Mouse (Mus musculus) megakaryocyte, adult 5-6 weeks (primary cell): ENCODE results near the gene Sugct. TPM values are rescaled to one million over a fixed set of nuclear protein-coding genes. Genes with fewer than 3 reads are reported as not detected.
A peak's percentile ranks its signal among the peaks of the same experiment; 100 is the strongest.

Experiments
- ATAC-seq: 2 replicates; pipeline ENCODE4 v1.8.0; 2016; ENCODE audit warnings: mild to moderate bottlenecking, inconsistent platforms; ENCODE audit not compliant: poor library complexity, severe bottlenecking
- total RNA-seq, 2 experiments: library from RNA; stranded (forward) in 1 of 2; stranded (reverse) in 1 of 2; fragments of 153-499, 151-499 nt in 1 of 2; fragments of 221-1000, 200-1000 nt in 1 of 2; gene quantifications; 2 replicates each; pipeline versions ENCODE4 v1.2.3 to v1.2.4; 2015 to 2017

The Sugct gene
- total RNA-seq, 2 experiments from 2014 or later: 0.11 to 0.18 TPM

DNA sequence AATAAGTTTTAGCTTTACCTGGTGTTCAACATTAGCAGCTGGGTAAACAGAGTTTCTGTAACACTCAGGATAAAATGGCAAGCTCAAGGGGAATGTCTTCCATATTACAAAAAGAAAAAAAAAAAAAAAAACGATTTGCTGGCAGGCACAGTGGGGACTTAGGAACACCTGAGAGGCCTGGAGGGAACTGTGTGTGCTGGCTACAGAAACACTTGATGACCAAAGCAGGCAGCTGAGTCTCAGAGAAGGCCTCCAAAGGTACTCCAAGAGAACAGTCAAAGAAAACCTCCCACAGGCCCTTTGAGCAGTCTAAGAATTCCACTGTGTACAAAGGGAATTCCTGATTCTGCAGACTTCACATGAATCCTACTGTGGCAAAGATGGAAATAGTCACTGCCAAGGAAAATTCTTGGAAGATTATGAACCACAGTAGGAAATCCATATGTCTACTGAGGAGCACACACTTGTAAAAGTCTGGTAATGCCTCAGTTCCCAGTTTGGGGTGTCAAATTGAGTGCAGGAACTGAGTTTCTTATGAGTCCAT, 397.8 kb downstream of the Sugct start:
- no peak for ATAC-seq

DNA sequence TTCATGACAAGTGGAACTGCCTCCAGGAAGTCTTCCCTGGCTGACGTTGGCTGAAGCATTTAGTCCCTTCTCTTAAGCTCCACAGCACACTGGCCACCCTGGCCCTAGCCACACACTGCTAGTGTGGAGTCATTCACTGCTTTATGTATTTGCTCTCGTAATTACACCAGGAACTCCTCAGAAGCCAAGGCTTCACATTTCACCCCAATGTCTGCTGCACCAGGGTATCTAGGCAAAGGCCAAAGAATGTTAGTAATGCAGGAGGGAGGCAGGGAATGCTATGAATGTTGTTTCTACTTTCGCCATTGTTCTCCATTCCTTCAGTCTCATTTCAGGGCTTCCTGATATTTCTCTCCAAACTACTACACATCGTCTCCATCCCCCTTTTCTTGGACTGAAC, 398.4 kb downstream of the Sugct start:
- no peak for ATAC-seq

DNA sequence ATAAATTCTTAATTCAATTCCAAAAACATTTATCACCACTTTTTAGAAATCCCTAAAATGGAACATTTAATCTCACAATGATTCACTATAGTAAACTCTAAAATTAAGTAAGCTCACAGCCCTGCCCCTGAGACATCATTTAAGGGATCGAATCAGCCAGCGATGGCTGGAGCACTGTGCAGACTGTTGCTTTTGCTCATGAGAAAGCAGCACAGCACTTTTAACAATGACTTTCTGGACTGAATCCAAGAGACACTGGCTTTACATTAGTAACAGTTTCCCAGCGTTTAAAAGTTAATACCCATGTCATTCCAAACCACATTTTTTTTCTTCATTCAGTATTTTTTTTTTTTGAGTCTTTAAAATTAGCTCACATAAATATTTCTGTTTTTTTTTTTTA, 398.9 kb downstream of the Sugct start:
- no peak for ATAC-seq

DNA sequence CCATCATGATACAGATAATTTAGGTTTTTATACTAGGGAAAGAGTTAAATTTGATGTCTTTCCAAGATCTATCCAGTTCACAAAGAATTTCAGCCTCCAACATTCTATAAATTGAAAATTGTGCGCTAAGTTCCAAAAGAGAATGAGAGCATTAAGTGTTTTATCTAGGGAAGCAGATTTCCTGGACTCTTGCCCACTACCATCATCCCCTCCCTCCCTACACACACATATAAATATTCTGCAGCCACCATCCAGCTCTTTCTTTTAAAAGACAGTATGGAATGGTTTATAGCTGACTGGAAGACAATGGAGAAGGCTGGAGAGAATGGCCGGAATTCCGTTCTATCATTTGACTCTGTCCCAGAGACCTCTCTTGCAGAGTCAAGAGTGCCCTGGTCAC, 404.3 kb downstream of the Sugct start:
- no peak for ATAC-seq

DNA sequence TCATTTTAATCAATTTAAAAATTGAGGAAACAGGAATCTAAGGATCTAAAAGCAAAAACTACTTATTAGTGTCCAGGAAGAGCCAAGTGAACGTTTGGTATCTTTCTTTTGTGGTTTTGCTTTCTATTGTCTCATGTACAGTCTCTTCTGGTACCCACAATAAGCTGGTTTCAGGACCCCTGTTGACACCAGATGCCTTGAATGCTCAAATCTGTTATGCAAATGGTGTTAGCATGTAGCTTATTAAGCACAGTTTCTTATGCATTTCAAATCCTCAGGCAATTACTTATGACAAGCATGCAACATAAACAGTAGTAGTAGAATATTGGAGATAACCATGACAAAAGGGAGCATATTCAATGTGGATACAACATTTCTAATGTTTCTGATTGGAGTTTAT, 407.0 kb downstream of the Sugct start:
- no peak for ATAC-seq

DNA sequence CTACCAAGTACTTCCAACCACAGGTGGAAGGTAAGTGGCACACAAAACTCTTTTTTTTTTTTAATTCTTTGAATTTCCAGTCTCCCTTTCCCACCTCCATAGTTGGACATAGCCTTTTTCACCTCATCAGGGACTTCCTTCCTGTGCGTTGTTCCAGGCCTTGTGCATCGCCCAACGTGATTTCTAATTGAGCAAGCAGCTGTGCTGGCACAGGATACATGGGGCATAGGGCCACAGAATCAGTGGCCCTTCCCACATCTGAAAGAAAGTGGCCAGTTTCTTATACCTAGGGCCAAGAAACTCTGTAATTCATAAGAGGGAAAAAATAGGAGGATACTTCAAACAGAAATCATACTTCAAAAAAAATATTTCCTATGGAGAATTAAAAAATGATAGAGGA, 449.4 kb downstream of the Sugct start:
- ATAC-seq: no peak

DNA sequence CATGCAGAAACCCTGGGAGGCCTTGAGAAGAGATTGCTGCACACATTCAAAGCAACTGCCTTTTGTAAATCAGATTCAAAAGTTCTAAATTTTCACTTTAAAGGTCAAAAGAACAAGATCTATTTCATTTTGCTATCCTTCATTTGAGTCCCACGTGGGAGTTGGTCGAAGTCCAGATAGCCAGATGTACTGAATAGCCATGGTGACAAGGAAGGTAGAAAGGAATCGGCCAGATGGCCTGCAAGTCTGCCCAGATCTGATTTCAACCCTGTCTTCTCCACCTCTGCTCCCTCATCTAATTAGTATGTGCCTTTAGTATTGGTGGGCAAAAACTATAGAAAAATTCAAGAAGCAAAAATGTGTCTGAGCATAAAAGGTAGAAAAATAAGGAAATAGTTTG, 478.8 kb downstream of the Sugct start:
- no peak for ATAC-seq

DNA sequence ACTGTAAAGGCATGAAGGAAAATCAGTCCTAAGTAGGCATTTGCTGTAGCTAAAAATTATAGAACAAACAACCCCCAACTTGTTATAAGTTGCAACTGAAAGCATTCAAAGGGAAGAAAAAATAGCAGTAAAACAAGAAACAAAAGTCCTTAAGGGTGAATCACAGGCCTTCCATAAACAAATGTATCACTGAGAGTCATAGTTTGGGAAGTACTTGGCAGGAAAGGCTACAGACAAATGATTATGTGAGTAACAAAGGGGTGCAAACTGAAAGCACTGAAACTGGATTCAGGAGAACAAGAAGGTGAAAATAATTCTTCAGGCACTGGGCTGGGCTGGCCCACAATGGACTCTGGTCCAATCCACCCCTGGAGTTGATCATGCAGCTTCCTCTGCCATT, 482.7 kb downstream of the Sugct start:
- ATAC-seq: no peak

DNA sequence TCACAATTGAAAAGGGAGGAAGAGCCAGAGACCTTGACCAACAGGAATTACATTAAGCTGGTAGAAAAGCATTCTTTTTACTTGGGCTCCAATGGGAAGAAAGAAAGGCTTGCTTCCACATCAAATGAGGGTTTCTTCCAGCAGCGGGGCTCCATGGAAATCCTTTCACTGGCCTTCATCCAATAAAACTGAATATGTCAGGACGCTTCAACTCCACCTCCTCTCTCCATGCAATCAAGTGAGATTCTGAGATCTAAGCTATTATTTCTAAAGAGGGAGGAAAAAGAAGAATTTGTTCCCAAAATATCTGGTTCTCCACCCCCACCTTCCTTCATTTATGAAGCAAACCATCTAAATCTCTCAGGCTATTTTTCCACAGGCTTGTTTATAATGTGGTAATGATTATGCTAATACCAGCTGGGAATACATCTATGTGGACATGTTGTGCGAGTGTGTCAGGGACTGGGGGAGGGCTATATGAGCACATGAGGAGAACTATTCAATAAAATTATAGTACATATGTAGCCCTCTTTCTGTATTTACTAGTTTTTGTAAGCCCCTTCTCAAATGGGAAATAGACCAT, 505.1 kb downstream of the Sugct start:
- ATAC-seq: no peak

DNA sequence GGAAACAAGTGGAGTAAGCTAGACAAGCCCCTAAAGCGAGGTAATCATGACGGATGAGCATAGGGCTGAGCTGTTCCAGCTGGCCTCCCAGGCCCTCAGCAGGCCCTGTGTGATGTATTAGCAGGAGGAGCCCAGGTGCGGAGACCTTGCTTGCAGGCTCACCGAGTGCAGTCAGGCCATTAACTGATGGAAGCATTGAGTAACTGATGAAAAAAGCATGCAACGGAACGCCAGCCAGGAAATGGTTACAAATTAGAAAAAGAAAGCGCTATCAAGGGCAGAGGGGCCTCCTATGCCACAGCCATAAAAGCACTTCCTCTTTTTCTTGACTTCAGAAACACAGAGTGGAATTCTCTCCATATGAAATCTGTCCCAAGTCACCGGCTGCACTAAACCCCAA, 510.1 kb downstream of the Sugct start:
- peak; percentile 82 for ATAC-seq

DNA sequence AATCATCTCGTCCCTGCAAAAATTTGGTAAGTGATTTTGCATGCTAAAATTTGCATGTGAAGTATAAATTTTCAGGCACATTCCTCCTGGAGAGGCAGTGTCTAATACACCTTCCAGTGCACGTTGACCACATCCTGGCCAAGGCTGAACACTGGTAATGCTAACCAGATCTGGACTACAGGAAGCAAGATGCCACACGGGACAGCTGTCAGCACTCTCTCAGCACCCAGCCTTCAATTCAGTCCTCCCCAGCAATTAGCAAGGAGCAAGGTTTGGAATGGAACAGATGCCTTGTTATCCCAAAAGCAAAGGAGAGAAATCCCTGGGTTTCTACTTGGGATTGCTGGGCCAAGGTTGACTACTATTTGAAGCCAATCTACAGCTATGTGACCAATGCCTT, 529.4 kb downstream of the Sugct start:
- no peak for ATAC-seq

DNA sequence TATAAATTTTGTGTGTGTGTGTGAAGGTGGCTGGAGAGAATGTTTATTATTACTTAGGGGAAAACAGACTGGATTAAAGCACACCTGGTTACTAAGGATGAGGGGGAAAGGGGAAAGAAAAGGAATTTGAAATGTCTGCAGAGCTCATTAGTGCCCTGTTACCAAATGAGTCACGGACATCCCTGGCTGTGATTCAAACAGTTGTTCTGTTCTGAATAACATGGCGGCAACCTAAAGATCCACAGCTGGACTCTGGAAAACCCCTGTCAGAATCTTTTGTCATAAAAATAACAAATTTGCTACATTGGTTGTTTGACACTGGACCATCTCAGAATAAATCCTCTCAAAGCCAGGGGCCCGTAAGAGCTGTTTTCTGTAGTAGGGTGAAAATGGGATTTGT, 530.6 kb downstream of the Sugct start:
- ATAC-seq: no peak

DNA sequence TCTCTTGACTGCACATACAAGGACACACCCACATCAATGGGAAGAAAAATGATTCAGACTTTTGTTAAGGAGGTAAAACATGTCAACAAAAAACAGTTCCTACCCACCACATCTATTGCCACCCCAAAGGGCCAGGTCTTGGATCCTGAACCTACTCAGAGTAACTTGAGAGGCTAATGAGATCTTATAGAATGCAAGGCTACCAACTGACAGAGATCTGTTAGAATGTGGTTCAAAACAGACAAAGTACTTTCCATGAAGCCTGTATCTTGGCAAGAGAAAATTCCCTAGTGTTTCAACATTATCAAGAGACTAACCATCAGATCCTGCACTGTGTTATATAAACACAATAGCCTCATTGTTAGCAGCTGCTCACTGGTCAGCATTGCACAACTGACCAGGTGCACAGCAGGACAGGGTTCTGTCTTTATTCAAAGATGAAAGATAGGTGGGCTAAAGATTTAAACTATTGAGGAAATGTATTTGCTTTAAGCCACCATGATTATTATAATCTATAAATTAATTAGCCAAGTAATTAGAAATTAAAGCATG, 548.8 kb downstream of the Sugct start:
- ATAC-seq: no peak

DNA sequence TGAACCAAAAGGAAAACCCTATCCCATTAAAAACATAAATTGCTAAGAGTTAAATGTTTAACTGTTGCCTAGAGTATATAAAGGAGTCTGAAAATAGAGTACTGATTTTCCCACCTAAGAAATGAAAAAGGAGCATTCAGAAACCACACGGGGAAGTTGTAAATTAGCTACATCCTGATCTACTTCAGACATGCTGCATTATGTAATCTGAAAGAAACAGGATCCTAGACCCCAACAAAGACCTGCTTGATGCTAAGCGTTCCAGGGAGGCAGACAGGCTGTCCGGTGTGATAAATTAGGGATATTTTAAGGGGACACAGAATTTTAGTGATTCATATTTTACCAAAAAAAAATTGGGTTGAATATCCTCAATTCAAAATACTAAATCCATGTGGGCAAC, 579.3 kb downstream of the Sugct start:
- no peak for ATAC-seq

DNA sequence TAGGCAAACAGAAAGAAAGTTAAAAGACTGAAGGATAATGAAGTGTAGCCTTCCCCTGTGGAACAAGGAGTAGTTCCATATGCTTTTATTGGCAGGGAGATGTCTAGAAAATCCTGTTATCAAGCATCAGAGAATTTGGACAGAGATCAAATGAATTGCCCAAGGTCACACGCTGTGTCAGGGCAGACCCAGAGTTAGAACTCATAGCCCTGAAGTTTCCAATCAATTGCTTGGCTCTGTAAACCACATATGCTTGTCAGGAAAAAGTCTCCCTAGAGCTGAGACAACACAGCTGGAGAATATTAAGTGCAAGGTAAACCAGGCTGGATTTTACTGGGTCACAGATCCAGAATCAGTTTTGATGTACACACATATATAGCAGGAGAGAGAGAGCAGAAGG, 593.0 kb downstream of the Sugct start:
- ATAC-seq: no peak

DNA sequence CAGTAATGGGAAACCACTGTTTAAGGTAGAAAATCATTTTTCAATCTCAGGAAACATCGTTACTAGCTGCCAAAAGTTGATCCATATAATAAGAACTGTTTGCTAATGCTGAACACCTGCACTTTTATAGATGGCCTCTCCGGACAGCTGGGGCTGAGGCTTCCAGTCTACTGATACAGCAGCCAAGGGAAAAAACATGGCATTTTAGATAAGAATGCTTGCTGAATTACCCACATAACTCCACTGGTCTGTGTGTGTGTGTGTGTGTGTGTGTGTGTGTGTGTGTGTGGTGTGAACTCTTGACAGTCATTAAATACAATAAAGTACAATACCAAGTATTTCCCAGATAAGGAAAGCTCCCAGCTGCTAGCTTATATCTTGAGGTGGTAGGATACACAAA, 608.8 kb downstream of the Sugct start:
- ATAC-seq: no peak

DNA sequence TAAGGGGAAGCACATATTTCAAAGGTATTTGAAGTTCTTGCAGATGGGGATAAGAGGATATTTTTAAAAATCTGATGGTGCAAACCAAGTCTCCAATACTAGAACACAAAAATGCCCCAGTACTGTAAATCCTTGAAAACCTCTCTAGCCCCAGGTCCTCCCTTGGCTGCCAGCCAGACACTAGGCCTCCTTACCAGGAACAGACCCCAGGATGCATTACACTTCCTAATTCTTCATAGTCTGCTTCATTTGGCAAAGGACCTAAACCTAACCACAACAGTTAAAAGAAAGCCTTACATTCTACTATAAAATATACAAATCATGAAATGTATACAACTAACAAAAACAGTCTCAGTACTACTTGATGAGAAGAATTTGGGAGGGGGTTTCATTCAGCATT, 609.2 kb downstream of the Sugct start:
- no peak for ATAC-seq

DNA sequence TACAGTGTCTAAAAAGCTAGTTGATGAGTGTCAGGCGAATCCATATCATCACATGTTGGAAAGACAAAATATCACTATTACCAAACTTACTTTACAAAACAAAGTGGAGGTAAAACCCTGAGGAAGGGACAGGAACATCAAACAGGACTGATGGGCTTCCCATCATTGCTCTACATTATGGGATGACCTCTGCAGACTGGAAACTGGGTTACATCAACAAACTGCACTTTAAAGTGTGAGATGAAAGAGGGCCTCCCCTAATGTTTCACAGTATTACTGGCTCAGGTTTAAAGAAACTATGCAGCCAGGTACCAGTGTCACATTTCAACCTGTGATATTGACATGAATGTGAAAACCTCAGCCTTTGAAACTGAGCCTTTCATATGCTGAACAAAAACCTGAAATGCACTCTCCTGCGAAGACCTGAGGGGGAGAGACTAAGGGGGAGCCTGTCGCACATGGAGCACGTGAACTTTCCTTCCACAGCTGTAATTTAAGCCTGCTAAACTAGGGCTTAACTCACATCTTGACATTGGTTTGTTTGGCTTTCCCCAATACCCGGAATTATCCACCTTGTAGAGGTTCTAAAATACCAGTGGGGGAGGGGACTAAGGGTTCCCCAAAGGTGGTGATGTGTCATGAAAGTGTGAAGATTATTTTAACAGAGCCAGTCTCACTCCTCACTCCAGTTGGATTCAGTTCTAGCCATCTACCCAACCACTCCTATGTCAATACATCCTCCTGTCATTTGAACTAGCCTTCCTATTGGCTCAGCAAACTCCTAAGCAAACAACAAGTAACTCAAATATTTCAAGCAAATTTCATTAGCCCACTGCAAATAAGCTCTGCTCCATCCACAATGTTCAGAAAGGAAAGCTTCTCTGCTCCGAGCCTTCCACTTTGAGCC, 610.2 kb downstream of the Sugct start:
- ATAC-seq: no peak

DNA sequence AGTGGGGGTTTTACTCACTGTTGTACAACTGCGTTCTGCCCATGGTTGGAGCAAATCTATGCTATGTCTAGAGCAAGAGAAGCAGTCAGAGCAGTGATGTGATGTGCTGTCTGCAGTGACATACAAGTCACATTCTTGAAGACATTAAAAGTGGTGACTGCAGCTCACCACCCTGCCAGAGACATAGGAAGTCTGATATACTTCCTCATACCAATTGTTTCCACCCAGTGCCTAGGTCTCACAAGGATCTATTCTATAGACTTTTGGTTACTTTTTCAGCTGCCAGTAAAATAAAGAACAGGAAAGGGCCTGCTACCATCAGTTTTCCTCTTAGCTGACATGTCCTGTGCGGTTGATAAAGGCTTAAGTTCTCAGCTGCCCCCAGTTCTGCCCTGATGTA, 613.7 kb downstream of the Sugct start:
- ATAC-seq: no peak

DNA sequence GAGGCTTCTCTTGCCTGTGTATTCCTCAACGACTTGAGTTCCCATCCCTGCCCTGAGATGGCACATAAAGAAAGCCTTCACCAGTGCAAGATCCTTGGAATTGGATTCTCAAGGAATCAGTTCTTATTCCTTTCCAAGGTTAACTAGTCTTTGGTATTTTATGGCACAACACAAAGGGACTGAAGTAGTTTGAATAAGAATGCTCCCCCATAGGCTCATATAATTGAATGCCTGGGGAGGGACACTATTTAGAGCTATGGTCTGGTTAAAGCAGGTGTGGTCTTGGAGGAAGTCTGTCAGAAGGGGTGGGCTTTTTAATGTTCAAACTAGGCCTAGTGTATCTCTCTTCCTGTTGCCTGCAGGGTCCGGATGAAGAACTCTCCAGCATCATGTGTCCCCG, 629.8 kb downstream of the Sugct start:
- no peak for ATAC-seq

DNA sequence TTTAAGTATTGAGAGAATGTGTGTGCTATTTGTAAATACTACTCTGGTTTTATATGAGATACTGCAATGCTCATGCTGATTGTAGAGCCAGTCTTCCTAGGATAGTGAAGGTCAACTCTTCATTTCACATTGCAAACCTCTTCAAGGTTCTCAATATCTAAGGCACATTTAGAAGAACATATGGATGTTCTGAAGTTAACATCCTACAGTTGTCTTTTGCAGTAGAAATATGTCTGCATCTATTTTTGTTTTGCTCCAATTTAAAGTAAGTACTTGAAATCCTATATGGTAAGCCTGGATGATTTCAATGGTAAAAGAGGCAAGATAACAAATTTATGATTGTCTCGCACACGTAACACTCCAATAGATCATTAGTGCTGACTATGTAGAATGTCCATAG, 638.7 kb downstream of the Sugct start:
- ATAC-seq: no peak
